Mouse (Mus musculus): ENCODE results near the gene Sgcb.
A peak's percentile ranks its signal among the peaks of the same experiment; 100 is the strongest.
"Not testable (repeated sequence)": the region's sequence is repeated elsewhere in the genome, so short reads cannot be mapped to it uniquely, and the experiment has no call there.

The Sgcb gene

GRCm38 (mm10) chr5:73633141-73633540, 14.4 kb downstream of the Sgcb start:
- peak; percentile 66 to 69 for DNase-seq (ENCODE audit: low spot score in 2 of 2)

GRCm38 (mm10) chr5:73632291-73632690, 15.3 kb downstream of the Sgcb start, which contains the start of gene Lrrc66:
Lrrc66 (minus strand) TSS chr5:73632526.
- DNase-seq (ENCODE audit: low spot score in 2 of 2), result no peak

- no peak for DNase-seq (ENCODE audit: low spot score in 2 of 2)
Measured at GRCm38 (mm10) chr5:73631001-73631558, 16.5 kb downstream of the Sgcb start.

GRCm38 (mm10) chr5:73630141-73630540, 17.4 kb downstream of the Sgcb start:
- DNase-seq (ENCODE audit: low spot score in 2 of 2), result no peak

DNA sequence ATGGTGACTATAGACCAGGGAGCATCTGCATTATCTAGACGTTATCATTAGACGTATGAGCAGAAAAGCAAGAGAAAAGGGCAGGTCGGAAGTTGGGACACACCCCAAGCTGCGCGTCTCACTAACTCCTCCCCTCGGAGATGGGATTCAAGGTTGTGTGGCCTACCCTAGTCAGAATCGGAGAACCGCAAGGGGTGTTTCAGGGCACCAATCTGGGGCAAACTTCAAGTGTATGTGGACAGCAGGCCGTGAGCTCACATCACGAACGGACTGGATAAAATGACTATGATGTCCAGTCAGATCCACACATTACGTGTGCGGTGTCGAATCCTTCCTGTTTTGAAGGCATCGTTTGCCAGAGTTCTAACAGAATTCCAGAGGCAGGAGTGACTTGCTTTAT, 19.6 kb downstream of the Sgcb start:
- no peak for DNase-seq (ENCODE audit: low spot score in 2 of 2)

DNA sequence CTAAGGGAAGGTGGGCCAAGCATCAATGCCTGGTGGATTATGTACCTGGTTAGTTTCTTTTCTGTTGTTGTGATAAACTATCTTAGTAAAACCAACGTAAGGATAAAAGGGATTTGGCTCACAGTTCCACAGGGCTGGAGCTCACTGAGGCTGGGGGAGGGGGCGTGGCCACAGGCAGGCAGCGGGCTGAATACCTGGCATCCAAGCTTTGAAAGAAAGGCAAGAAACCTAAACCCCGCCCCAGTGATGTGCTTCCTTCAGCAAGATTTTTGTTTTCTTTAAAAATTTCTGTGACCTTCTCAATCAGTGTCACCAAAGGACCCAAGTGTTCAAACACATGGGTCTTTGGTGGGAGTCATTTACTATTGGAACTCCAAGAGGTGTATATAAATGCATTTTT, 20.0 kb downstream of the Sgcb start:
- no peak for DNase-seq (ENCODE audit: low spot score in 2 of 2)

DNA sequence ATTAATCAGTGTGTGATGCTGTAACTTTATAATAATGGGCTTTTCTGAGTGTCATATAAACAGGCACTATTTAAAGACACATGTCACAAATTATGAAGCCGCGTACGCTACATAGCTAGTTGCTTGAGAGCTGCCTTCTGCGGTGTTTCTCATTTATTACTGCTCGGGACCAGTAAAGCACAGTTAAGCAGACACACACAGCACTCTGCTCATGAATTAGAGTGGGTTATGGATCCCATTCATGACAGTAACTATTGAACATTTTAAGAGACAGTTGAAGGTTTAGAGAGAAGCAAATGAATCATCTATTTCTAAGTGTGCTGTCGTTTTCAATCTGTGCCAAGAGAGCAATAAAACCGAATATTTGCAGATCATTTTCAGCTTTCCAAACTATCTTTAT, 20.7 kb downstream of the Sgcb start:
- DNase-seq (ENCODE audit: low spot score in 2 of 2), result no peak

DNA sequence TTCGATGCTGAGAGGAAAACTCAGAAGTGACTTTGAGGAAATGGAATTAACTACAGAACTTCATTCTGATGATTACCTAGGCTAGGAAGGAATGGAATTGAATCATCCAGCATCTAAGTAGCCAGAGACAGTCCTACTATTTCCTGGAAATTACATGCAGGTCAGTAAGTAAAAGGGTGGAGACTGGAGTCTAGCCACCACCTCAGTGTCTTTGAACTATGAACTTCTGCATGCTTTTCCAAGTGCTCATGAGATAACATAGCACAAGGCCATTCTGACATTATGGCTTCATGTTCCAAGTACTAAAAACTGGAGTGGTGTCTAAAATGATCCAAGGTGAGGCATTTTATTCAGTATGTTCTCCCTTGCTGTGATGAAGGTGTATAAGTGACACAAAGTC, 22.1 kb downstream of the Sgcb start:
- no peak for DNase-seq (ENCODE audit: low spot score in 2 of 2)

DNA sequence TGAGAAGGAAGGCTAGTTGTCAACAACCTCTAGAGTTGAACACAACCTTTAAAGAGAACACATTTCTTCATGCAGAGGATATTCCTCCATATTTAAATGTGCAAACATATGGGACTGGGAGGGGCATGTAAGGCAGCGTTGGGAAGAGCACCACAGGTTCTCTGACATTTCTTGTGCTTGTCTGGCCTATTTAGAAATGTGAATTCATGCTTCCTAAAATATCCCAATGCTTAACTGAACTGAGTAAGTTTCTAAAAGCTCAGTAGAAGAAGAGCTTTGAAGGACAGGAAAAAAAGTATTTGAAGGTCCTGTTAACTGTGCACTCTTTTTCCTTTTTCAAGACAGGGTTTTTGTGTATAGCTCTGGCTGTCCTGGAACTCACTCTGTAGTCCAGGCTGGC, 28.6 kb downstream of the Sgcb start:
- no peak for DNase-seq (ENCODE audit: low spot score in 2 of 2)

DNA sequence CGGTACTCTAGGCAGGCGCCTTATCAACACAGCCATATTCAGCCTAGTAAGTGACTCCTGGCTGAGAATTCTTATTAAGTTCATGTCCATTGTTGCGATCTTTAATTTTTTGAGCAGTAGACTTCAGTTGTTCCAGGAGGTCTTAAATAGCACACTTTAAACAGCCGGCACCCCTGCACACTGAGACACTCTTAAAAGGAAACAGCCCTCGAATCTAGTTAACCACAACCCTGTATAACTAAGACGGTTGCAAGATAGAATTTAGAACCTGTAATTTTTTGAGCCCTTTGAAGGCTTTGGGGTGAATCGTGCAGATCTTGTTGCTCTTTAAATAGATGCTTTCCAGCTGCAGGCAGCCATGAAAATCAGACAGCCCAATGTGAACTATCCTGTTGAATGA, 32.4 kb downstream of the Sgcb start:
- DNase-seq (ENCODE audit: low spot score in 2 of 2), result no peak

DNA sequence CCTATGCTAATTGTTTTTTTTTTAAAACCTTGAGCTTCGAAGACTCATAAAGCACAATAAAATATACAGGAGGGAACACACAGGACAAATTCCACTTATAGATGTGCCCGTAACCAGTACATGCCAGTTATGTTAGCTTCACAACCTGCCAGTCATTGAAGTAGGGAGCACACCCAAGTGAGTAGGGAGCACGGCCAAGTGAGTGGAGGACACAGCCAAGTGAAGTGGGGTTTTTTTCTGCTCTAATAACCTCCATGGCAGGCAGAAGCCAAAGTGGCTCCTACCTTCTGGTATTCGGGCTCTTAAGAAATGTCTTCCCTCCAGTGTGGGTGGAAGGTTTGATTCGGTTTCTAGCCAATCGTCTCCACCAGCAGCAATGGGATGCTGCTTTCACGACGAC, 34.3 kb downstream of the Sgcb start:
- DNase-seq (ENCODE audit: low spot score in 2 of 2), result no peak

DNA sequence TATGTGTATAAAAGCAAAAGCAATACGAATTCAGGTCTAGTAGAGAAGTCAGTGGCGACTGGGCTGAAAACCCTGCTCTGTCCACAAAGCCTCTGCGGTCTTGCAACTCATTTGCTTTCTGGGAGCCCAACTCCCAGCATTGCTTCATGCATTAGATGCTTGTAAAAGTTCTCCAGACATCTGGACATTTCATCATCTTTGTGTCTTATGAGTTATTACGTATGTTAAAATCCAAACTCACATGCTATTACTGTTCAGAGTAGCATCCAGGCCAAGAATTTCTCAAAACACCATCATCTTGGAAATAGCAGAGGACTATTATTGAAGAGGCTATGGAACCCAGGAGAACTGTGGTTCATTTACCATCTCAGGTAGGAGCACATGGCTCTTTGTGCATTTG, 36.5 kb downstream of the Sgcb start:
- no peak for DNase-seq (ENCODE audit: low spot score in 2 of 2)

DNA sequence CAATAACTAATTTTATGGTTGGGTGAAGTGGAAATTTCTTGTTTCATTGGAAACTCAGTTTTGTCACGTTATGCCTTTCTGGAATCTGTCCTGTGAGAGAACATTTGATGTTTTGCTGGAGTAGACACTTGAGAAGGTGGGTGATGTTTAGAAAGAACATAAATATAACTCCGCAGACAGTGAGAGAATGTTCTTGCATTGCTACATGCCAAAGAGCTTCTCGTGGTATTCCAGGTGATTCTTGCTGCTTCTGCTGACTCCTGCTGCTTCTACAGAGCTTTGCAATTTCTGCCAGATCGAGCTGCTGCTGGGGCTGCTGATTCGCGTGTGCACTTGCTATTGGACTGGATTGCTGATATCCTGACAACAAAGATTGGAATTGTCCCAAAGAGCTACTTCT, 42.6 kb downstream of the Sgcb start:
- DNase-seq (ENCODE audit: low spot score in 2 of 2), result no peak

- no peak for DNase-seq (ENCODE audit: low spot score in 2 of 2)
Measured at GRCm38 (mm10) chr5:73604542-73604941, 43.0 kb downstream of the Sgcb start.

DNA sequence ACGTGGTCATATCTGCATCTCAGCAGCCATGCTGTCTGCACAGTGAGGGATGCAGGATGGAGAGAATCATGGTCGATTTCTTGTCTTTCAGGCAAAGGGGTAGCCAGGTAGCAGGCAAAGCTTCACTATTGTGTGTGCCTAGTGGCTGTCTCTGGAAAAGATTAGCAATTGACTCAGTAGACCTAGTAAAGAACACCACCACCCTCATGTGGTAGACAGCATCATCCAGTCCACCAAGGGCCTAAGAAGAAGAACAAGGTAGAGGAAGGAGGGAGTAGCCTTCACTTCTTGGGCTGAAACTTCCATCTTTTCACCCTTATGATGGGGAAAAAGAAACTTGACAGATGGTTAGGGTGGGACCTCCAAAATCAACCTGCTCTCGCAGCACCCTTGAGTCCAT, 44.7 kb downstream of the Sgcb start:
- DNase-seq (ENCODE audit: low spot score in 2 of 2), result no peak

- no peak for DNase-seq (ENCODE audit: low spot score in 2 of 2)
Measured at GRCm38 (mm10) chr5:73601361-73601763, 46.2 kb downstream of the Sgcb start.

DNA sequence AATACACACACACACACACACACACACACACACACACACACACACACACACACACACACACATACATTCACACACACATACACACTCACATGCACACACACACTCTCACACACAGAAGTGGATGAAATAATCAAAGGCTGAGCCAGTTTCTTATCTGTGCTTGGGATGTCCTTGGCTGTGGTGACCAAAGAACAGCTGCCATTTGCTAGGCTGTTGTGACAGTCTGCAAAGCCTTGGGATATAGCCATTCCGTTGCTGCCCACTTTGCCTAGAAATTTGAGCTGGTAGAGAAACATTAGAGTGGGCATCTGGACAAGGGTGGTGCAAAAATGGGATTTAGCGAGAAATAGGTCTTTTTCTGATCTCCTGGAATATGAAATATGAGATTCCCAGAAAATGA, 47.6 kb downstream of the Sgcb start:
- DNase-seq (ENCODE audit: low spot score in 2 of 2), result no peak

- no peak for DNase-seq (ENCODE audit: low spot score in 2 of 2)
Measured at GRCm38 (mm10) chr5:73598943-73599695, 48.5 kb downstream of the Sgcb start.

GRCm38 (mm10) chr5:73587119-73587518, 60.5 kb downstream of the Sgcb start:
- DNase-seq (ENCODE audit: low spot score in 2 of 2), result no peak

- DNase-seq (ENCODE audit: low spot score in 2 of 2), result no peak
Measured at GRCm38 (mm10) chr5:73586597-73586996, 61.0 kb downstream of the Sgcb start.

DNA sequence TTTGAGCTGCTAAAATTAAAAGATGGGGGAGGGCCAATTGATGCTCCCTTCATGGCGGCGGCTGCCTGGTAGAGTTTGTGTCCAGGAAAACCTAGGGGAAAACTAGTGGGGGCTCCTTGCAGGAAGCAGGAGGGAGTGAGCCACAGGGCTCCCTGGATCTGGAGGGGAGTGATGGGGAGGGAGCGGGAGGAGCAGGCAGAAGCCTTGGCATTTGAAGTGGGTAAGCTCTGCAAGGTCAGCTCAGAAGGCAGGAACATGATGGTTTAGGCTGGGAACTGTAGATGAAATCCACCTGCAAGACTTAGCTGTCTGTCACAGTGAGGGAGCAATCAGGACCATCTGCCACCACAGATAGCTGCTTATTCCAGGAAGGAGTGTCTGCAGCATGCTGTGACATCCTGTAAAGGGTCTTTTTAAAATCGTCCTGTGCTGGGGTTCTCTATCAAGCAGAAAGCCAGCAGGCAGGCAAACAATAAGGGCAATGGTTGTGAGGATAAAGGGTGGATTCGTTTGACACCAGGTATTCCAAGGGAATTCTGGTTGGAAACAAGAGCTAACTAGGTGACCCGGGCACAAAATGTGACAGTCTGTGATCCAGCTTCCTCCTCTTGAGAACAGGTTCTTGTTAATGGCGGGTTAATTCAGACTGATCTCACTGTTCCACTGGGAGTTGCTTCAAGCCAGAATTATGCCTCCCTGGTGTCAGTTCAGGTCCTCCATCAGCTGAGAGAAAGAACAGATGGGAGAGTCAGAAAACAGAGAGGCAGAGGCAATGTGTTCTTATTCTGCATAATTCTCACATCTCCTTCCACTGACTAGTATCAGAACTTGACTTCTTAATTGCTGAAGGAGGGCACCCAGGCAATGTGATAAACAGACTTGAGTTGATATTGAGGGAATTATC, 62.1 kb downstream of the Sgcb start:
- DNase-seq (ENCODE audit: low spot score in 2 of 2), result no peak

GRCm38 (mm10) chr5:73584011-73584410, 63.6 kb downstream of the Sgcb start:
- not testable (repeated sequence) for DNase-seq (ENCODE audit: low spot score in 2 of 2)

Measured in right cerebral cortex, postnatal 36 days (tissue).